Mouse (Mus musculus) ES-E14 (cell line): Measurements from ENCODE around the gene Grm5.

Source experiments
- CHD2 ChIP-seq: IDR thresholded peaks from 2 replicates; pipeline ENCODE4 v1.6.1; 2014; ENCODE audit warnings: mild to moderate bottlenecking, low read depth, low read length, inconsistent platforms
- HCFC1 ChIP-seq: IDR thresholded peaks from 2 replicates; pipeline ENCODE4 v1.6.1; 2012; ENCODE audit warnings: low read length, inconsistent platforms, borderline replicate concordance; ENCODE audit not compliant: insufficient read depth
- MAFK ChIP-seq: IDR thresholded peaks from 2 replicates; pipeline ENCODE4 v1.6.1; 2014; ENCODE audit warnings: mild to moderate bottlenecking, low read depth, low read length, inconsistent platforms; ENCODE audit not compliant: insufficient read depth
- ZC3H11A ChIP-seq: IDR thresholded peaks from 2 replicates; pipeline ENCODE4 v1.6.1; 2012; ENCODE audit warnings: low read depth, mild to moderate bottlenecking, inconsistent platforms, low read length, borderline replicate concordance
- ZNF384 ChIP-seq: IDR thresholded peaks from 2 replicates; pipeline ENCODE4 v1.6.1; 2012; ENCODE audit warnings: low read depth, low read length, inconsistent platforms

- TF ChIP-seq CHD2 (no peak), ZC3H11A (no peak), MAFK (no peak), HCFC1 (no peak), ZNF384 (no peak)
Measured at GRCm38 (mm10) chr7:87650610-87651009, 66.6 kb downstream of the Grm5 start.
